1 mouse cellular context compared by ENCODE assay signal in the genomic region with DNA sequence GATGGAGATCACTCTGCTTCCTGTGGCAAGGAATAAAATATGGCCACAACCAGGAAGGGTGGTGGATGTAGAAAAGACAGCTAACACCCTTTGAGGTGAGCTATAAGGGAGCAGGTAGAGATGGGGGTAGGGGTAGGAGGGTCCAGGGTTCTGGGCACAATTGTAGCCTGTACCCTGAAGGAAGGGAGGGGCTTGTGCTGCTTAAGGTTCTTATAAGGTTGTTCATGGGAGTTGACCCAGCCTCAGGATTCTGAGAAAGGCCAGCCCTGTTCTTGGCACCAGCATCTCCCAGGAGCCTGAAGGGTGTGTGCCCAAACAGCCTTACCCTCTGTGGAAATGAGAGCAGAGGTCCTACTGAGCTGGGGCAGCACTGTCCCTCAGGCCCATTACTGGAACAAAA.
TF ChIP-seq lines count a peak whose summit lies in the region.

No protein-coding gene starts in this region.

TF ChIP-seq in MEL, 35 proteins besides CTCF, POLR2A, EP300 and RAD21:
- TF ChIP-seq RCOR1 (IDR thresholded peaks at IDR 0.05; ENCODE audit: low read depth, low read length) (peak; percentile 12; the same call in 1 of the 2 replicates), POLR2AphosphoS2 (IDR thresholded peaks at IDR 0.05; ENCODE audit: low read length) (peak; percentile 82; the same call in 1 of the 2 replicates), SMC3 (IDR thresholded peaks at IDR 0.05; ENCODE audit: low read depth, low read length) (no peak)
